Mouse (Mus musculus) embryonic facial prominence, embryonic 12.5 days (tissue): ENCODE data around the gene Fermt1. TPM values are rescaled to one million over a fixed set of nuclear protein-coding genes. Genes with fewer than 3 reads are reported as not detected.

Experiments used
- polyA plus RNA-seq: library from polyadenylated mRNA; unstranded; fragments of >200 nt; fragmentation: Nextera tagmentation; extraction: Ambion mirVana; gene quantifications from 2 replicates; pipeline ENCODE4 v1.2.1, GENCODE M21; 2016

Gene Fermt1
- polyA plus RNA-seq, 1 experiment from 2014 or later, result 12.6 TPM

Other genes with a start within 250 kb of the Fermt1 start
- gene Chgb, start 164.6 kb downstream of the Fermt1 start, polyA plus RNA-seq, result 2.1 and 2.4 TPM in 2 replicates
- 31.0 and 38.1 TPM in 2 replicates for gene Trmt6, start 129.9 kb downstream of the Fermt1 start, polyA plus RNA-seq
- 18.4 and 20.3 TPM in 2 replicates for gene Mcm8, start 129.8 kb downstream of the Fermt1 start, polyA plus RNA-seq
- 26.8 and 33.1 TPM in 2 replicates for gene Crls1, start 99.2 kb downstream of the Fermt1 start, polyA plus RNA-seq
- gene Lrrn4, start 65.0 kb downstream of the Fermt1 start, polyA plus RNA-seq, result 0.22 and 0.33 TPM in 2 replicates